Mouse (Mus musculus): ENCODE measurements around the gene Wwc2.

DNA sequence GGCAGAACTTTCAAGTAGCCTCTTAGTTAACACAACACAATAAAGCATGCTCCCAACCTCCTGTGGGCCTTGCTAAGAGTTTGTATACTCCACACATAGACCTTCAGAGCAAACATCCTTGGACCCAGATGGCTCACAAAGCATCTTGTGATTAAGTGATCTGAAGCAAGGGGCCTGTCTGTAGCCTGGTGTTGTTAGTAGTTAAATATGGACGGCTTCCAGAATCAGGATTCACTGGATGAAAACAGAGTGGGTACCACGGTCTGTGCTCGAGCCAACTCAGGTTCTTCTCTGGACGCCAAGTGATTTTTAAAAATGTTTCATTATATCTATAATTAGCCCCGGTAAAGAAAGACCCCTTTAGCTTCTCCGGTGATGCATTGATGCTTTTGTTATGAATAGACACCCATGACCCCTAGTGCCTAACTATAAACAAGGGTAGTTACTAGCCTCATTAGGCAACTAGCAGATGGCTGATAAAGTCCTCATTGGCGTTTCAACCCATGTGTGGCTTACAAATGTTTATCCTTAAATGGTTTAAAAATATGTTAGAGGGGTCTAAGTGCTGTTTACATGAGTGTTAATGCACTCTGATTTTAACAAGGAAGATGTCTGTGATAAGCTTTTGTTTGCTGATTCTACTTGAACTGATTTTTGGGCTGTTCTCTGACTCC, 47.7 kb upstream of the Wwc2 start:
- TF ChIP-seq EP300 (optimal IDR thresholded peaks at IDR 0.05) (no peak), CTCF (IDR thresholded peaks at IDR 0.05; ENCODE audit: low read depth) (no peak)
